Mouse (Mus musculus): ENCODE data around the gene Ifi47. TPM values are rescaled to one million over a fixed set of nuclear protein-coding genes. Genes with fewer than 3 reads are reported as not detected.

The Ifi47 gene
- polyA plus RNA-seq, 1 experiment from 2014 or later, result 0.56 TPM

GRCm38 (mm10) chr11:49087830-49088616, 11.6 kb downstream of the Ifi47 start:
- Histone ChIP-seq H3K4me2 (ENCODE audit: low read length) (no peak overlapping the region), H3K9ac (replicated peaks; ENCODE audit: low read depth, low read length) (no peak overlapping the region), H3K27ac (ENCODE audit: low read length) (no peak overlapping the region), H3K4me3 (replicated peaks; ENCODE audit: low read length) (no peak overlapping the region), H3K27me3 (replicated peaks; ENCODE audit: control insufficient read depth, insufficient read depth, low read length) (no peaks in the 10 kb centered on the region), H3K4me1 (replicated peaks; ENCODE audit: control insufficient read depth, insufficient read depth, low read length) (no peaks in the 10 kb centered on the region), H3K9me3 (ENCODE audit: control insufficient read depth, low read length) (no peaks in the 10 kb centered on the region), H3K36me3 (ENCODE audit: control insufficient read depth, insufficient read depth) (no peaks in the 10 kb centered on the region)
- WGBS, result 46% methylated on average over 22 of the region's 22 CpGs
- ATAC-seq, result no peak

GRCm38 (mm10) chr11:49088990-49089652, 12.7 kb downstream of the Ifi47 start:
- Histone ChIP-seq H3K36me3 (ENCODE audit: control insufficient read depth, insufficient read depth) (no peaks in the 10 kb centered on the region), H3K4me2 (ENCODE audit: low read length) (no peak overlapping the region), H3K27me3 (replicated peaks; ENCODE audit: control insufficient read depth, insufficient read depth, low read length) (no peaks in the 10 kb centered on the region), H3K27ac (ENCODE audit: low read length) (no peak overlapping the region), H3K4me3 (replicated peaks; ENCODE audit: low read length) (no peak overlapping the region), H3K9ac (replicated peaks; ENCODE audit: low read depth, low read length) (no peak overlapping the region), H3K4me1 (replicated peaks; ENCODE audit: control insufficient read depth, insufficient read depth, low read length) (no peaks in the 10 kb centered on the region), H3K9me3 (ENCODE audit: control insufficient read depth, low read length) (no peaks in the 10 kb centered on the region)
- WGBS, result 89% methylated on average over 5 of the region's 5 CpGs
- no peak for ATAC-seq

DNA sequence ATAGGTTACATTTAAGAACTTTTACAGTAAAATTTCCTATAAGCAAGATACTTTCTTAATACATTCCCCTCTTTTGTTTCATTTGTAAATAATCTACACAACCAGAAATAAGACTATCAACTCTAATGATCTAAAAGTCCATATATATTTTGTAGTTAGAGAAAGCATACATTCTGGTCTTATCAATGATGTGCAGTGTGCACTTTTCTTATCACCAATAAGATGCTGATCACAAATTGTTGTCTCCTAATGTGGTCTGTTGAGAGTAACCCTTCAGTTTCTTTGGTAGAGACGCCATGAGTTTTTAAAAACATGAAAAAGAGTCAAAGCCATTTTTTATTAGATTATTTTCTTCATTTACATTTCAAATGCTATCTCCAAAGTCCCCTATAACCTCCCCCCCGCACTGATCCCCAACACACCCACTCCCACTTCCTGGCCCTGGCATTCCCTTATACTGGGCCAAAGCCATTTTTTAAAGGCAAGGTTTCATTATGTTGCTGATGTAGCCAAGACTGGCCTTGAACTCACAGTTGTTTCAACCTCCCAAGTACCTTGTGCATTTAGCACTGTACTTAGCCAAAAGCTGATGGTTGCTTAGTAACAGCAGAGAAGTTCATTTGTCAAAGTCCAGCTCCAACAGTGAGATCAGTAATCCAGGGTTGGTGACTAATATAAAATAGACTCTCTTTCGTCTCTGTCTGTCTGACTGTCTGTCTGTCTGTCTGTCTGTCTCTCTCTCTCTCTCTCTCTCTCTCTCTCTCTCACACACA, 13.5 kb downstream of the Ifi47 start:
- Histone ChIP-seq H3K4me3 (replicated peaks; ENCODE audit: low read length) (no peak overlapping the region), H3K27me3 (replicated peaks; ENCODE audit: control insufficient read depth, insufficient read depth, low read length) (no peaks in the 10 kb centered on the region), H3K36me3 (ENCODE audit: control insufficient read depth, insufficient read depth) (no peaks in the 10 kb centered on the region), H3K9me3 (ENCODE audit: control insufficient read depth, low read length) (no peaks in the 10 kb centered on the region), H3K27ac (ENCODE audit: low read length) (no peak overlapping the region), H3K4me1 (replicated peaks; ENCODE audit: control insufficient read depth, insufficient read depth, low read length) (no peaks in the 10 kb centered on the region), H3K4me2 (ENCODE audit: low read length) (no peak overlapping the region), H3K9ac (replicated peaks; ENCODE audit: low read depth, low read length) (no peak overlapping the region)
- ATAC-seq, result no peak
- 85% methylated on average over 3 of the region's 3 CpGs for WGBS

DNA sequence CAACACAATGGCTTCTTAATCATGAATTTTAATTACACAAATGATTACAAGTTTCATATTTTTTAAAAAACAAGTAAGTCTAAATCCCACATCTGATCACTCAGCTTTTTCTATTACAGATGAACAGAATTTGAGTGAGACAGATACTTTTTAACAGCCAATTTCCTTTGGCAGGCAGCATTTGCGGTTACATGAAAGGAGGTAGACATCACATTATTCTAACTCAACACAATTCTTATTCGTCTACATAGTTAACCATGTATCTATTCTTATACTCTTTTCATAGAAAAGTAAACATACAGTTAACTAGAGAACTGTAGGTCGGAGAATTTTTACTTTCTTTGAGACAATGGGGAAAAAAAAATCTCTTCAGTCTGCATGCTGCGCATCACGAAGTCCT, 14.2 kb downstream of the Ifi47 start:
- Histone ChIP-seq H3K4me2 (ENCODE audit: low read length) (no peak overlapping the region), H3K27me3 (replicated peaks; ENCODE audit: control insufficient read depth, insufficient read depth, low read length) (no peaks in the 10 kb centered on the region), H3K9me3 (ENCODE audit: control insufficient read depth, low read length) (no peaks in the 10 kb centered on the region), H3K4me1 (replicated peaks; ENCODE audit: control insufficient read depth, insufficient read depth, low read length) (no peaks in the 10 kb centered on the region), H3K27ac (ENCODE audit: low read length) (no peak overlapping the region), H3K4me3 (replicated peaks; ENCODE audit: low read length) (no peak overlapping the region), H3K9ac (replicated peaks; ENCODE audit: low read depth, low read length) (no peak overlapping the region), H3K36me3 (ENCODE audit: control insufficient read depth, insufficient read depth) (no peaks in the 10 kb centered on the region)
- WGBS, result 89% methylated on average over 5 of the region's 5 CpGs
- ATAC-seq, result no peak

DNA sequence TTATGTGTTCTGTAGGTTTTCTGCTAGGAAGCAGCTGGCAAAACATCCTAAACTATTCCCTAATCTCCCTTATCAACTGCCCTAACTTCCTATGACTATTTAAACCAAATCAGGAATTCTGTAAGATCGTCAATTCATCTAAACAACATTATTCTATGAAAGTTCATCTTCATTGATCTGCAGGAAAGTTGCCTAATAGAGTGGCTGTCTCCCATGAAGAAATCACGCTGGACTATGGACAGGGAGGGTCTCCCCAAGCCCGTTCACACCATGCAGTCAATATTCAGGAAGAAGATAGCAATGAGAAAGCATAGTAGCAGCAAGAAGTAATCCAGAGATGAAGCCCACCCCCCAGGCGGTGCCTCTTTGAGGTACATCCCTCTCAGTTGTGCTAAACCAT, 14.8 kb downstream of the Ifi47 start:
- no peak for ATAC-seq

GRCm38 (mm10) chr11:49092053-49092586, 15.7 kb downstream of the Ifi47 start:
- Histone ChIP-seq H3K4me3 (replicated peaks; ENCODE audit: low read length) (no peak overlapping the region), H3K4me1 (replicated peaks; ENCODE audit: control insufficient read depth, insufficient read depth, low read length) (no peaks in the 10 kb centered on the region), H3K36me3 (ENCODE audit: control insufficient read depth, insufficient read depth) (no peaks in the 10 kb centered on the region), H3K4me2 (ENCODE audit: low read length) (no peak overlapping the region), H3K9me3 (ENCODE audit: control insufficient read depth, low read length) (no peaks in the 10 kb centered on the region), H3K27ac (ENCODE audit: low read length) (no peak overlapping the region), H3K27me3 (replicated peaks; ENCODE audit: control insufficient read depth, insufficient read depth, low read length) (no peaks in the 10 kb centered on the region), H3K9ac (replicated peaks; ENCODE audit: low read depth, low read length) (no peak overlapping the region)
- ATAC-seq, result no peak
- WGBS, result 96% methylated on average over 1 of the region's 1 CpGs

More for the DNA sequence above, 14.8 kb downstream of the Ifi47 start:
- no peak overlapping the region for H3K27ac ChIP-seq (ENCODE audit: low read length)
- H3K27me3 ChIP-seq (replicated peaks; ENCODE audit: control insufficient read depth, insufficient read depth, low read length), result no peaks in the 10 kb centered on the region
- 82% methylated on average over 4 of the region's 4 CpGs for whole genome bisulfite sequencing
- H3K4me2 ChIP-seq (ENCODE audit: low read length), result no peak overlapping the region
- no peaks in the 10 kb centered on the region for H3K36me3 ChIP-seq (ENCODE audit: control insufficient read depth, insufficient read depth)
- H3K9me3 ChIP-seq (ENCODE audit: control insufficient read depth, low read length), result no peaks in the 10 kb centered on the region
- no peak overlapping the region for H3K4me3 ChIP-seq (replicated peaks; ENCODE audit: low read length)
- no peaks in the 10 kb centered on the region for H3K4me1 ChIP-seq (replicated peaks; ENCODE audit: control insufficient read depth, insufficient read depth, low read length)
- H3K9ac ChIP-seq (replicated peaks; ENCODE audit: low read depth, low read length), result no peak overlapping the region

- H3K36me3 ChIP-seq (ENCODE audit: control insufficient read depth, insufficient read depth), result no peaks in the 10 kb centered on the region
- H3K4me3 ChIP-seq (replicated peaks; ENCODE audit: low read length), result no peak overlapping the region
- WGBS, result 91% methylated on average over 2 of the region's 2 CpGs
- no peak overlapping the region for H3K27ac ChIP-seq (ENCODE audit: low read length)
- no peak for ATAC-seq
- H3K9me3 ChIP-seq (ENCODE audit: control insufficient read depth, low read length), result no peaks in the 10 kb centered on the region
- no peak overlapping the region for H3K4me2 ChIP-seq (ENCODE audit: low read length)
- H3K9ac ChIP-seq (replicated peaks; ENCODE audit: low read depth, low read length), result no peak overlapping the region
- no peaks in the 10 kb centered on the region for H3K4me1 ChIP-seq (replicated peaks; ENCODE audit: control insufficient read depth, insufficient read depth, low read length)
- H3K27me3 ChIP-seq (replicated peaks; ENCODE audit: control insufficient read depth, insufficient read depth, low read length), result no peaks in the 10 kb centered on the region
Measured at GRCm38 (mm10) chr11:49092786-49093185, 16.4 kb downstream of the Ifi47 start.

DNA sequence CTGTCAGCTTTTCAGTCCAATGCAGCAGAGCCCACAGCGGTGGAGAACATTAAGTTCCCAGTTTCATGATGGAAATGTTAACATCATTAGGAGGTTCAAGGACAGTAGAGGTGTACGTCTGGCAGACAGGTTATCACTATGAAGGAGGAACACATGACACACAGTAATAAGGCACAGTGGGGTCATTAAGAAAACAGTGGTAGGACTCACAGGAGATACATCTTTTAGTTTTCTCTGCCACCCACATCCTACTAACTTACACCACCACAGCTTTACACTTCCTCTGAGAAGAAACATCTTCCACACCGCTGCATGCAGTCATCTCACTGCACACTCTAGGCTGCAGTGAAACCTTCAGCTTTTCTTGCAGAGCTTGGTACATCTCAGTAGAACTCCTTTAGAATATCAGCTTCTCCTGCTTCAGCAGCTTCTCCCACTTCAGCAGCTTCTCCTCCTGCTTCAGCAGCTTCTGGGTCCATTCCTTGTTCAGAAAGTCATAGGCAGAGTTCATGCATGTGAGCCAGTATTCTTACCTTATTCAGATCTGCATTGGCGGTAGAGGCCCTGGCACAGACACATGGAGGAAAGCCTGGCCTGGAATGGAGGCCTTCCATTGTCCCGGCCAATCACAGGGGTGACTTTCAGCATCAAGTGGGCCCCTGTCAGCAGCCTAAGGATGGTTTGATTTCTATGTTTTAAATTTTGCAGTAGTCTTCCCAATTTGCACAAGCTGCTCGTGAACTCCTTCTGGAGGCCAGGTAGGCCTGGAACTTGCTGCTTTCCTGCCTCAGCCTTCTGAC, 17.7 kb downstream of the Ifi47 start:
- no peaks in the 10 kb centered on the region for H3K4me1 ChIP-seq (replicated peaks; ENCODE audit: control insufficient read depth, insufficient read depth, low read length)
- WGBS, result 90% methylated on average over 6 of the region's 6 CpGs
- H3K9me3 ChIP-seq (ENCODE audit: control insufficient read depth, low read length), result no peaks in the 10 kb centered on the region
- H3K9ac ChIP-seq (replicated peaks; ENCODE audit: low read depth, low read length), result no peak overlapping the region
- H3K4me3 ChIP-seq (replicated peaks; ENCODE audit: low read length), result no peak overlapping the region
- no peaks in the 10 kb centered on the region for H3K36me3 ChIP-seq (ENCODE audit: control insufficient read depth, insufficient read depth)
- H3K27me3 ChIP-seq (replicated peaks; ENCODE audit: control insufficient read depth, insufficient read depth, low read length), result no peaks in the 10 kb centered on the region
- no peak overlapping the region for H3K4me2 ChIP-seq (ENCODE audit: low read length)
- no peak for ATAC-seq
- no peak overlapping the region for H3K27ac ChIP-seq (ENCODE audit: low read length)
